7 mouse cellular contexts compared by ENCODE assay signal in the genomic region with DNA sequence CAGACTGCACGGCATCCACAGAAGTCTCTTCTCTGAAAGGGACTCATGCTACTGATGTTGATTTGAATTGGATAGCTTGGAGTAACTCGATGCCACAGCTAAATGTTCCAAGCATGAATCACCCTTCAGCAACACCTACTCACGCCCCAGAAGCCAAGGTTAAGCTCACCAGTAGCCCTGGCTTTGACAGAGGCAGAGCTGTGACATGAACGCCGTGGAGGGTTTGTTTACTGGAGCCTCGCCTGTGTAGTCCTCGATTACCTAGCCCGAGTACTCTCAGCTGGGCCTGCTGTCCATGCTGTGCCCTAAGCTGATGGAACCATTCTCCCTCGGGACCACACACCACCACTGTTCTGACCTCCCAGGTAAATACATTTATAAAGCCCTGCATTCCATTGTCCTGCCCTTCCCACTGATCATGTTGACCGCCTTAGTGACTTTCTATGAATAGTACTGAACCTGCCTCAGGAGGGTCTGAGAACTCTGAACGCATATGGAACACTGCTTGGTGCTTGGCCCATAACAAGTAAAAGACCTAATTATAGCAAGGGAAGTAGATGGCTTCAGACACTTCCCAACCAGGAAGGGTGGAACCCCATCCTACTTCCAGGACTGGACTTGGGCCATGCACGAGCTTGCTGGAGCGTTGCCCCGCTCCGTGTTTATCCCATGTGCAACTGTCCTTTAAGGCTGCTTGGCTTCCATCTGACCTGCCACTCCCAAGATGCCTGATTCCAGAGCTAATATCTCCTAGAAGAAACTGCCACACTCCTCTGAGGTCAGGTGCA. TPM values are rescaled to one million over a fixed set of nuclear protein-coding genes. Genes with fewer than 3 reads are reported as not detected.
DNase-seq lines count a peak whose midpoint lies in the region; ATAC-seq lines count a peak whose summit lies in the region.

No protein-coding gene starts in this region.

- peak overlapping the region; percentile 27; the same call in 1 of the 2 replicates for H3K4me2 ChIP-seq in heart, embryonic 12.5 days
- no peak overlapping the region for H3K4me2 ChIP-seq in forebrain, embryonic 15.5 days (replicated peaks)

- DNase-seq in Muller cell, postnatal 12 days (ENCODE audit: inconsistent ontology term) = peak; percentile 93
- peak; percentile 68 for DNase-seq in adrenal gland, postnatal 10 days
- peak; percentile 81 for DNase-seq in kidney, postnatal 10 days
- peak; percentile 67 to 84 for DNase-seq in urinary bladder, postnatal 36 days (ENCODE audit: low spot score in 2 of 2)

- 0 out of 2 replicates have a peak overlapping the region, but pooled peaks have one; percentile 38 for H3K9ac ChIP-seq in heart, embryonic 12.5 days
- H3K9ac ChIP-seq in forebrain, embryonic 15.5 days (replicated peaks) = no peak overlapping the region

- ATAC-seq in heart, embryonic 12.5 days (ENCODE audit: insufficient number of reproducible peaks, low FRiP score) = peak; percentile 54; the same call in 1 of the 2 replicates
- ATAC-seq in forebrain, embryonic 15.5 days (replicated peaks) = no peak
- no peak for ATAC-seq in CD4-positive, CD25-positive, alpha-beta regulatory T cell, adult 4 months

- peaks cover 32% of the 10 kb centered on the region for H3K4me1 ChIP-seq in heart, embryonic 12.5 days (replicated peaks)
- peaks cover 9% of the 10 kb centered on the region for H3K4me1 ChIP-seq in forebrain, embryonic 15.5 days

- H3K27ac ChIP-seq in heart, embryonic 12.5 days (ENCODE audit: poor library complexity, severe bottlenecking) = peak overlapping the region; percentile 50
- H3K27ac ChIP-seq in forebrain, embryonic 15.5 days (replicated peaks) = no peak overlapping the region

- no peak overlapping the region for H3K4me3 ChIP-seq in heart, embryonic 12.5 days
- no peak overlapping the region for H3K4me3 ChIP-seq in forebrain, embryonic 15.5 days

- peaks cover 24% of the 10 kb centered on the region for H3K36me3 ChIP-seq in heart, embryonic 12.5 days
- H3K36me3 ChIP-seq in forebrain, embryonic 15.5 days = peaks cover 22% of the 10 kb centered on the region

- no peaks in the 10 kb centered on the region for H3K27me3 ChIP-seq in heart, embryonic 12.5 days (replicated peaks)
- no peaks in the 10 kb centered on the region for H3K27me3 ChIP-seq in forebrain, embryonic 15.5 days

- H3K9me3 ChIP-seq in heart, embryonic 12.5 days (replicated peaks) = no peaks in the 10 kb centered on the region
- no peaks in the 10 kb centered on the region for H3K9me3 ChIP-seq in forebrain, embryonic 15.5 days

- WGBS in heart, embryonic 12.5 days = 51% methylated on average over 15 of the region's 15 CpGs
- 80% methylated on average over 15 of the region's 15 CpGs for WGBS in forebrain, embryonic 15.5 days

RNA-seq across cellular contexts. Expression of a gene that starts 7.7 kb away (rescaled TPM):
- 10 to 100 TPM; 32.1 to 35.4 TPM for total RNA-seq in adrenal gland, postnatal 10 days (2021)
- 40.2 and 41.3 TPM in 2 replicates for polyA plus RNA-seq in heart, embryonic 12.5 days (2016; fragmentation: Nextera tagmentation; extraction: Ambion mirVana)
- 65.1 and 69.1 TPM in 2 replicates for polyA plus RNA-seq in forebrain, embryonic 15.5 days (2015; fragmentation: Nextera tagmentation; extraction: Ambion mirVana)
- 10 to 100 TPM; 32.5 to 37.9 TPM for polyA plus RNA-seq in CD4-positive, CD25-positive, alpha-beta regulatory T cell, adult 4 months (2017; shearing (Covaris generic))

RNA-seq across cellular contexts. Expression of a gene that starts 7.7 kb away (rescaled TPM):
- total RNA-seq in adrenal gland, postnatal 10 days (2021) = 10 to 100 TPM; 69.0 to 72.8 TPM
- polyA plus RNA-seq in heart, embryonic 12.5 days (2016; fragmentation: Nextera tagmentation; extraction: Ambion mirVana) = 46.6 and 48.8 TPM in 2 replicates
- 48.2 and 48.7 TPM in 2 replicates for polyA plus RNA-seq in forebrain, embryonic 15.5 days (2015; fragmentation: Nextera tagmentation; extraction: Ambion mirVana)
- polyA plus RNA-seq in CD4-positive, CD25-positive, alpha-beta regulatory T cell, adult 4 months (2017; shearing (Covaris generic)) = 10 to 100 TPM; 69.2 to 69.5 TPM

RNA-seq across cellular contexts. Expression of a gene that starts 27.5 kb away (rescaled TPM):
- 10 to 100 TPM in 1 of 2 experiments, 1 to 10 TPM in 1; 9.5 to 11.3 TPM for total RNA-seq in adrenal gland, postnatal 10 days (2021)
- polyA plus RNA-seq in heart, embryonic 12.5 days (2016; fragmentation: Nextera tagmentation; extraction: Ambion mirVana) = 8.8 and 10.2 TPM in 2 replicates
- 10.6 and 12.0 TPM in 2 replicates for polyA plus RNA-seq in forebrain, embryonic 15.5 days (2015; fragmentation: Nextera tagmentation; extraction: Ambion mirVana)
- 1 to 10 TPM; 2.9 to 4.8 TPM for polyA plus RNA-seq in CD4-positive, CD25-positive, alpha-beta regulatory T cell, adult 4 months (2017; shearing (Covaris generic))

RNA-seq across cellular contexts. Expression of a gene that starts 33.2 kb away (rescaled TPM):
- total RNA-seq in adrenal gland, postnatal 10 days (2021) = 10 to 100 TPM; 46.2 to 53.1 TPM
- 363 and 373 TPM in 2 replicates for polyA plus RNA-seq in heart, embryonic 12.5 days (2016; fragmentation: Nextera tagmentation; extraction: Ambion mirVana)
- 1,536 and 1,584 TPM in 2 replicates for polyA plus RNA-seq in forebrain, embryonic 15.5 days (2015; fragmentation: Nextera tagmentation; extraction: Ambion mirVana)
- 10 to 100 TPM; 24.1 to 30.0 TPM for polyA plus RNA-seq in CD4-positive, CD25-positive, alpha-beta regulatory T cell, adult 4 months (2017; shearing (Covaris generic))

RNA-seq across cellular contexts. Expression of a gene that starts 53.3 kb away (rescaled TPM):
- 100 to 1,000 TPM in 1 of 2 experiments, 10 to 100 TPM in 1; 94.0 to 133 TPM for total RNA-seq in adrenal gland, postnatal 10 days (2021)
- polyA plus RNA-seq in heart, embryonic 12.5 days (2016; fragmentation: Nextera tagmentation; extraction: Ambion mirVana) = 113 and 117 TPM in 2 replicates
- polyA plus RNA-seq in forebrain, embryonic 15.5 days (2015; fragmentation: Nextera tagmentation; extraction: Ambion mirVana) = 430 and 440 TPM in 2 replicates
- 10 to 100 TPM; 17.8 to 20.6 TPM for polyA plus RNA-seq in CD4-positive, CD25-positive, alpha-beta regulatory T cell, adult 4 months (2017; shearing (Covaris generic))
